Mouse (Mus musculus) midbrain, embryonic 11.5 days (tissue): ENCODE measurements around the gene Polr1a. TPM values are rescaled to one million over a fixed set of nuclear protein-coding genes. Genes with fewer than 3 reads are reported as not detected.

ENCODE experiments used
- ATAC-seq: fragments of 200-750 bp; cut with Nextera tagmentation; 2 replicates; pipeline ENCODE4 v1.8.0; 2017; ENCODE audit warnings: moderate TSS enrichment, moderate library complexity; ENCODE audit not compliant: low FRiP score
- DNase-seq: peaks from one replicate; pipeline ENCODE4 v3.0.0; 2015; ENCODE audit warnings: low spot score; ENCODE audit errors: missing footprints
- H3K27ac ChIP-seq: fragments of 300-500 bp; sonication (generic); 2 replicates; pipeline ENCODE4 v1.5.1; 2014; ENCODE audit warnings: low read depth, low read length
- H3K27me3 ChIP-seq: fragments of 300-500 bp; sonication (generic); 2 replicates; pipeline ENCODE4 v1.6.1; 2014; ENCODE audit warnings: mild to moderate bottlenecking, low read length, moderate library complexity, mixed read lengths; ENCODE audit not compliant: control insufficient read depth, insufficient read depth
- H3K36me3 ChIP-seq: fragments of 300-500 bp; sonication (generic); 2 replicates; pipeline ENCODE4 v1.6.1; 2014; ENCODE audit warnings: mild to moderate bottlenecking, low read length, moderate library complexity, mixed read lengths; ENCODE audit not compliant: control insufficient read depth, insufficient read depth
- H3K4me1 ChIP-seq: fragments of 300-500 bp; sonication (generic); 2 replicates; pipeline ENCODE4 v1.6.1; 2014; ENCODE audit warnings: low read length; ENCODE audit not compliant: control insufficient read depth, insufficient read depth
- H3K4me2 ChIP-seq: fragments of 300-500 bp; sonication (generic); 2 replicates; pipeline ENCODE4 v1.6.1; 2014; ENCODE audit warnings: mild to moderate bottlenecking, moderate library complexity
- H3K4me3 ChIP-seq: fragments of 300-500 bp; sonication (generic); 2 replicates; pipeline ENCODE4 v1.5.1; 2014; ENCODE audit warnings: low read depth, low read length
- H3K9ac ChIP-seq: fragments of 300-500 bp; sonication (generic); 2 replicates; pipeline ENCODE4 v1.6.1; 2014; ENCODE audit warnings: low read length
- H3K9me3 ChIP-seq: fragments of 300-500 bp; sonication (generic); 2 replicates; pipeline ENCODE4 v1.6.1; 2016; ENCODE audit warnings: low read length; ENCODE audit not compliant: control insufficient read depth
- WGBS: fragments of 180-500 bp; shearing (Covaris S2); extraction: QIAGEN DNeasy Blood & Tissue Kit; methylation state at CpG from one replicate; pipeline ENCODE4 v1.1.7; 2014; 5-methylcytosine and 5-hydroxymethylcytosine counted together
- polyA plus RNA-seq: library from polyadenylated mRNA; unstranded; fragments of >200 nt; fragmentation: Nextera tagmentation; extraction: Ambion mirVana; gene quantifications from 2 replicates; pipeline ENCODE4 v1.2.1, GENCODE M21; 2014

Gene Polr1a
- 26.5 and 27.3 TPM in 2 replicates for polyA plus RNA-seq

DNA sequence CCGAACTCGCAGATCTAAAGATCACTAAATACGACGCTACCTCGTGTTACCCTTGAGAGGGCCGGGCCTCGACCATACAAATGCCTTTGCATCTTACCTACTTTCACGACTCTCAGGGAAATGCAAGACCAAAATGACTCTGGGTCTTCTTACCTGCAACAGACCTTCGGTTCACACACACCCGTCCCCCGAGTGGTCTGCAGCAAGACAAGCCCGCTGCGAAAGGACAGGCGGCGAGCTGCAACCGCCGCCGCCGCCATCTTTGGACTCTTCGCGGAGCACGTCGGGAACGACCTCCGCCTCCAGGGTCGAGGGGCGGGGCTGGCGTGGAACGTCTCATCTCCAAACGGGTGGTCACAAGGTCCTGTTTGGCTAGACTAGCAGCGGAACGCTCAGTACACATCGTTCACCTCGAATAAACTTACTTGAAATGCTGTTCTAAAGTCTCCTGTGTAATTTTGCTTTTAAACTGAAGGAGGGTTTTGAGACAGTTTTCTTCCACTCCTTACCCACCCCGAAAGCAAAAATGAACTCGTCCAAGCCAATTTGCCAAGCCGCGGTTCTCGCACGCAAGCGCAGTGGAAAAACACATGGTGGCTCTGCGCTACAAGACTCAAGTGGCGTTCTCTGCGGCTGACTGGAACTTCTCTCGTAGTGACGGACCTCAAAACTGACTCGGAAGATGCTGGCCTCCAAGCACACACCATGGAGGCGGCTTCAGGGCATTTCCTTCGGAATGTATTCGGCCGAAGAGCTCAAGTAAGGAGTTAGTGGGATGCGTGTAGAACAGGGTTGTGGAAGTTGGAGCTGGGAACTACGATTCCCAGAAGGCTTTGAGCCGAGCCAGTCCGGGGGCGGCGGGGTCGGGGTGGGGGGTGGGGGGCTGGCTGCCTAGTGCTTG, at the start of gene Polr1a, which contains the start of gene Ptcd3:
Gene Polr1a (plus strand): TSS at position 573 of the 901 bp plus-strand sequence.
Gene Ptcd3 (minus strand): TSS at position 270 of the 901 bp plus-strand sequence.
- Histone ChIP-seq H3K4me2 (peak within 1 kb of the TSS; percentile 68), H3K4me3 (peak within 1 kb of the TSS; percentile 79), H3K27ac (no peak within 1 kb of the TSS; the same call in 1 of the 2 replicates), H3K27me3 (no peaks in the 10 kb centered on the region), H3K9ac (peak within 1 kb of the TSS; percentile 85), H3K9me3 (no peaks in the 10 kb centered on the region), H3K4me1 (peaks cover 3% of the 10 kb centered on the region), H3K36me3 (peaks cover 4% of the 10 kb centered on the region; the same call in 1 of the 2 replicates)
- ATAC-seq (peak; percentile 92), DNase-seq (peak; percentile 99)
- under 1% methylated on average over 58 of the region's 58 CpGs for WGBS

DNA sequence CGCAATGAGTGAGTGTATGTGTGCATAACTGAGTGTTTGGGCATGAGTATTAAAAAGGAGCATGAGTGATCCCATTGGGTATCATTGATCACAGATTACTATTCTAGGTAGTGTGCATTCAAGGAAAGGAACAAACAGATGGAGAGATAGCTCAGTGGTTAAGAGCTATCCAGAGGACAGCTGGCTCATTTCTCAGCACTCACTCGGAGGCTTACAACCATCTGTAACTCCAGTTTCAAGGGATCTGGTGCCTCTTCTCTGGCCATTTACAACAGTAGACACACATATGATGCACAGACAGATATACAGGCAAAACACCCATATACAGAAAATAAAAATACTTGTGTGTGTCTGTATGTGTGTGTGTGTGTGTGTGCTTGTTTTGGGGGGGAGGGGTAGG, 41.1 kb upstream of the Polr1a start:
- H3K27ac ChIP-seq: no peak overlapping the region
- H3K4me2 ChIP-seq: no peak overlapping the region
- WGBS: 92% methylated on average over 2 of the region's 2 CpGs
- H3K36me3 ChIP-seq: peaks cover 22% of the 10 kb centered on the region
- no peaks in the 10 kb centered on the region for H3K4me1 ChIP-seq
- ATAC-seq (no peak), DNase-seq (no peak)
- no peaks in the 10 kb centered on the region for H3K27me3 ChIP-seq
- no peak overlapping the region for H3K9ac ChIP-seq
- no peaks in the 10 kb centered on the region; the same call in 1 of the 2 replicates for H3K9me3 ChIP-seq
- no peak overlapping the region for H3K4me3 ChIP-seq

DNA sequence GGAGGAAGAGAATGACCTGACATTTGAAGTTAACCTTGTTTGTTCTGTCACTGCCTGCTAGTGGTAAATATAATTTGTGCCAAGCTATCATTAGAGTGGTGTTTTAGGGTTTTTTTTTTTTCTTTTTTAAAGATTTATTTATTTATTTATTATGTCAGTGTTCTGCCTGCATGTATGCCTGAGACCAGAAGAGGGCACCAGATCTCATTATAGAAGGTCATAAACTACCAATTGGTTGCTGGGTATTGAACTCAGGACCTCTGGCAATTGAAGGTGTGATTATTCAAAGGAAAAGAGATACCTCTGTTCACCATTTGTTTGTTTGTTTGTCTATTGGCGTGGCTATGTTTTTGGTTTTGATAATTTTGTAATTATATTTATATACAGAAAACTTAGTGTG, 40.0 kb upstream of the Polr1a start:
- peaks cover 19% of the 10 kb centered on the region for H3K36me3 ChIP-seq
- WGBS: 85% methylated on average over 1 of the region's 1 CpGs
- no peak overlapping the region for H3K27ac ChIP-seq
- no peak overlapping the region for H3K9ac ChIP-seq
- no peak for DNase-seq
- H3K4me2 ChIP-seq: no peak overlapping the region
- H3K27me3 ChIP-seq: no peaks in the 10 kb centered on the region
- no peak overlapping the region for H3K4me3 ChIP-seq
- H3K4me1 ChIP-seq: no peaks in the 10 kb centered on the region
- H3K9me3 ChIP-seq: no peaks in the 10 kb centered on the region; the same call in 1 of the 2 replicates
- ATAC-seq: no peak

DNA sequence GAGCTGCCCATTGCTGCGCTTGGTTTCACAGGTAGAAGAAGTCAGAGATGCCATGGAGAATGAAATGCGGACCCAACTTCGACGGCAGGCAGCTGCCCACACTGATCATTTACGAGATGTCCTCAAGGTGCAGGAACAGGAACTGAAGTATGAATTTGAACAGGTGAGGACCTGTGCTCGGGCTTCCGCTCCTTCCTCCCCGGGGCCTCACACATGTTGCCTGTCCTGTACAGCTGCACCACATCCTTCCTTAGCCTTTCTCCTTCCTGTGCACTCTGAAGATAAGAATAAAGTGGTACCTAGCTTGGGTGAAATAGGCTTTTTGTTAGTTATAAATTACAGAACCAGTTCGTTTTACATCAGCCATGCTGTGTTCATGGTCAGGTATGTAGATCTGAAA, 37.5 kb upstream of the Polr1a start:
- H3K27ac ChIP-seq: no peak overlapping the region
- WGBS: 93% methylated on average over 9 of the region's 9 CpGs
- no peak overlapping the region for H3K4me2 ChIP-seq
- H3K36me3 ChIP-seq: peaks cover 12% of the 10 kb centered on the region; the same call in 1 of the 2 replicates
- no peaks in the 10 kb centered on the region for H3K9me3 ChIP-seq
- H3K4me1 ChIP-seq: no peaks in the 10 kb centered on the region
- no peak overlapping the region for H3K4me3 ChIP-seq
- no peak overlapping the region for H3K9ac ChIP-seq
- ATAC-seq (no peak), DNase-seq (no peak)
- H3K27me3 ChIP-seq: no peaks in the 10 kb centered on the region

DNA sequence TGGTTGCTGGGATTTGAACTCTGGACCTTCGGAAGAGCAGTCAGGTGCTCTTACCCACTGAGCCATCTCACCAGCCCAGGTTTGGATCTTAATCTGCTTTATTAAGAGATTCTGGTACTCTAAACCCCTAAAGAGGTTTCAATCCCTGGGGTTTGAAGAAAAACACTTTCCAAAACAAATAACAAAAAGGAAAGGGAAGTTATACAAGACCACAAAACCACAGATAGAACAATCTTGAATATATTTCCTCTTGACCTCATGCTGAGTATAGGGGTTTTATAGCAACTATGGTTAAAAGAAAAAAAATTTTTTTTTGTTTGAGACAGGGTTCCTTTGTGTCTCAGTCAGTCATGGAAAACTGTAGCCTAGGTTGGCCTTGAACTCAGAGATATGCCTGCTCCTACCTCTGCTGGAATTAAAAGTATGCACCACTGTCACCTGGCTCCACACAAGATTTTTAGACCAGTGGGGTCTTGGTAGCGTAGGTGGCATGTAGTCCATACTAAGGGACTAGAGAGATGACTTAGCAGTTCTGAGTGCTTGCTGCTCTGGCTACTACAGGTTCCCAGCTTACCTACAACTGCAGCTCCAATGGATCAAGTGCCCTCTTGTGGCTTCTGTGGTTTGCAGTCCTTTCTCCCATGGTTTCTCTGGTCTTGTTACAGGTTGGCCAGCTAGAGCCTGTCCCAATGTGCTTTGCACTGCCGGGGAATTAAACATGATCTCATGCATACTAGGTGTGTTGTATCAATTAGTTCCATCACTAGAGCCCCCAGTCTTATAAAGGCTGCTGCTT, 30.7 kb upstream of the Polr1a start:
- peaks cover 29% of the 10 kb centered on the region for H3K36me3 ChIP-seq
- DNase-seq (no peak), ATAC-seq (no peak)
- 94% methylated on average over 3 of the region's 3 CpGs for WGBS
- no peaks in the 10 kb centered on the region for H3K4me1 ChIP-seq
- no peak overlapping the region for H3K4me3 ChIP-seq
- no peaks in the 10 kb centered on the region for H3K9me3 ChIP-seq
- no peaks in the 10 kb centered on the region for H3K27me3 ChIP-seq
- H3K27ac ChIP-seq: no peak overlapping the region
- no peak overlapping the region for H3K9ac ChIP-seq
- H3K4me2 ChIP-seq: no peak overlapping the region

DNA sequence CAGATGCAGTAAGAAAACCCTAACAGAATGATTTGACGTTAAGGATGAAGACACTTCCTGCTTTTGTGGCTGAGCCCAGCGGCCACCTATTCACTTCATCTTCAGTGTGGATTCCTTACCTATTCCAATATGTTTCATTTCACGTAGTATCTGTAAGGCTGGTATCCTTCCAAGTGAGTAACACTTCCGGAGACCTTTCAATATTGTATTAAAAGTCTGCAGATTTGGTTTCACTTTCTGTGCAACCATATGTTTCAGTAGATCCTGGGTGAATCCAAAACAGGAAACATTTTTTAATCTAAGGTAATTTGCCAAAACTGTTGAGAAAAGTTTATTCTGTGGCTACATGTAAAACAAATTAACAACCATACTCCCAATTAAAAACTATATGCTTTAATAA, 15.6 kb upstream of the Polr1a start:
- Histone ChIP-seq H3K9ac (no peak overlapping the region), H3K4me2 (no peak overlapping the region), H3K27ac (no peak overlapping the region), H3K36me3 (peaks cover 30% of the 10 kb centered on the region; the same call in 1 of the 2 replicates), H3K27me3 (no peaks in the 10 kb centered on the region), H3K4me3 (no peak overlapping the region), H3K4me1 (no peaks in the 10 kb centered on the region), H3K9me3 (no peaks in the 10 kb centered on the region)
- DNase-seq: no peak
- 94% methylated on average over 4 of the region's 4 CpGs for WGBS
- no peak for ATAC-seq

DNA sequence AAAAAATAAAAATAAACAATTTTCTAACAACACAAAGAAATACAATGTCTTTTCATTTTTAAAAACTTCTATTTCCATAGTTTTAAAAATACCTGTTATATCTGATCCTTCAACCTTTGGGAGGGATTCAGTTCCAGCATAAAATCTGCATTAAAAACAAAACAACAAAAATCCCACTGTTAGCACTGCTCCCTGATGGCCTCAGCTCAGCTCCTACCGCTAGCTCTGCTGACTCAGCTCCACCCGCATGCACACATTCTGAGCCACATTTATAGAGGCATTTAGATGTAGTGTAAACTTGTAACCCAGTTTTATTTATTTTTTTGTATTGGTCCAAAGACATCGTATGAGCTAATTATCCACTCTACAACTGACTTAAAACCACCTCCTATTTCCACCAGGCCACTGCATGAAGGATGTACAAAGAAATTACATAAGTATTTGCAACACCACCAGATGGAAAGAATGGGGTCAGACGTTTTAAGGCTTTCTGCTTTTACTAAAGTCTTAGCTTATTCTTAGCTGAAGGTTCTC, 1.1 kb upstream of the Polr1a start:
- Histone ChIP-seq H3K4me1 (peaks cover 3% of the 10 kb centered on the region), H3K36me3 (peaks cover 4% of the 10 kb centered on the region; the same call in 1 of the 2 replicates), H3K27ac (no peak overlapping the region), H3K9me3 (no peaks in the 10 kb centered on the region), H3K27me3 (no peaks in the 10 kb centered on the region), H3K4me3 (peak overlapping the region; percentile 79), H3K4me2 (peak overlapping the region; percentile 68), H3K9ac (peak overlapping the region; percentile 85)
- WGBS: 10% methylated on average over 4 of the region's 4 CpGs
- DNase-seq: peak; percentile 56
- ATAC-seq: no peak

DNA sequence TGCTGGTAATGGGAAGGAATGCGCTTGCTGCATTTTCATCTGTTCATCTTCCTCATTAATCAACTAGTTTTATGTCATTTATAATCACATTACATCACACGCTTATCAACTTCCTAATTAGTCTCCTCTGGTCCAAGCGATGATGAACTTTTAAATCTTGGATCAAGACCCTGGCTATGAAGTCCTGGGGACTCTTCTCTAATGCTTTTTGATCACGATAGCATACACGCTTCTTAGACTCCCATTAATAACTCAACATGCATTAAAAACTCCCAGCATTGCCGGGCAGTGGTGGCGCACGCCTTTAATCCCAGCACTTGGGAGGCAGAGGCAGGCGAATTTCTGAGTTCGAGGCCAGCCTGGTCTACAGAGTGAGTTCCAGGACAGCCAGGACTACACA, 531 bp downstream of the Polr1a start:
- no peak overlapping the region for H3K27ac ChIP-seq

More for the DNA sequence above, 531 bp downstream of the Polr1a start:
- WGBS: 30% methylated on average over 10 of the region's 10 CpGs
- peak overlapping the region; percentile 58; the same call in 1 of the 2 replicates for H3K9ac ChIP-seq
- DNase-seq: no peak
- peak overlapping the region; percentile 68 for H3K4me2 ChIP-seq
- no peaks in the 10 kb centered on the region for H3K36me3 ChIP-seq
- H3K27me3 ChIP-seq: no peaks in the 10 kb centered on the region
- no peaks in the 10 kb centered on the region for H3K9me3 ChIP-seq
- peak overlapping the region; percentile 79 for H3K4me3 ChIP-seq
- peak; percentile 25 for ATAC-seq
- H3K4me1 ChIP-seq: peaks cover 3% of the 10 kb centered on the region
